Mouse (Mus musculus): ENCODE data around the gene Mxd1. TPM values are rescaled to one million over a fixed set of nuclear protein-coding genes. Genes with fewer than 3 reads are reported as not detected.

Mxd1 gene
- total RNA-seq (2012; rRNA removed), result 3.1 and 4.0 TPM in 2 replicates

DNA sequence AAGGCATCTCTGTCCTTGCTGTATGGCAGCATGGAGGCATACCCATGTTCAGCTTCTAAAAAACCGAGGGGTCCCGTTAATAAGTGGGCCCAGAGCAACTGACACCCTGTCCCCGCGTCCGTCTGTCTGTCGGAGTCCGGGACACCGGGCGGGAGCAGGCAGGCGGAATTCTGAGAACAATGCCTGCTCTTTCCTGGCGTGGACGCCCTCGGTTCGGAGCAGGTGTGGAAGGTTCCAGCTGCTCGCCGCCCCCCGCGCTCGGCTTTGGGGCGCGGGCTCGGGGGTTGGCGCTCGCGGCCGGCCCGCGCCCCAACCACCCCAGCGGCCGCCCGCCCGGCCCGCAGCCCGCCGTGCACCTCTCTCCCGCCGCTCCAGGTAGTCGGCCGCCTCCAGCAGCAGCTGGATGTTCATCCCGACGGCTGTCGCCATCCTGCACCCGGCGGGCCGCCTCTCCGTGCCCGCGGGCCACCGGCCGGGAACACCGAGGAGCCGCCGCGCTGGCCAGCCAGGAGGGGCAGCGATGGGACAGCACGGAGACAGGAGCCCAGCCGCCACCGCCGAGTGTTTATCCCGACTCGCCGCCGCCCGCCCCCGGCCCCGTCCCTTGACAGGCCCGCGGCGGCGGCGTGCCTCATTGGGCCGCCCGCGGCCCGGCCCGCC is at the start of gene Mxd1:
Gene Mxd1, minus strand, starts transcription at position 582 of the 660 bp plus-strand sequence.
- H3K4me3 ChIP-seq (ENCODE audit: insufficient read depth in 1 of 2, low read depth in 1 of 2, low read length in 2 of 2, poor library complexity in 1 of 2, severe bottlenecking in 1 of 2), result peak within 1 kb of the TSS; percentile 89 to 98
- peak within 1 kb of the TSS; percentile 79 for H3K9ac ChIP-seq (ENCODE audit: insufficient read depth, low read depth, low read length, poor library complexity, severe bottlenecking)
- no peak for DNase-seq (ENCODE audit: low read depth, low spot score)
- peaks cover 4% of the 10 kb centered on the region for H3K36me3 ChIP-seq (ENCODE audit: control insufficient read depth, insufficient read depth, low read length, poor library complexity, severe bottlenecking)
- H3K4me1 ChIP-seq (ENCODE audit: control insufficient read depth in 2 of 2, insufficient read depth in 2 of 2, low read length in 2 of 2, poor library complexity in 1 of 2), result peaks cover 0 to 4% of the 10 kb centered on the region in 2 experiments; a peak in 1 of 4 replicates
- no peaks in the 10 kb centered on the region for H3K9me3 ChIP-seq (ENCODE audit: control insufficient read depth, insufficient read depth, low read depth, low read length)
- TF ChIP-seq HCFC1 (IDR thresholded peaks at IDR 0.05; ENCODE audit: borderline replicate concordance, insufficient read depth, low read length), result no peak
- TF ChIP-seq ZNF384 (IDR thresholded peaks at IDR 0.05; ENCODE audit: low read depth, low read length), result no peak
- no peak for TF ChIP-seq CHD2 (IDR thresholded peaks at IDR 0.05; ENCODE audit: low read depth, low read length)
- TF ChIP-seq MAFK (IDR thresholded peaks at IDR 0.05; ENCODE audit: insufficient read depth, low read depth, low read length), result no peak
- TF ChIP-seq ZC3H11A (IDR thresholded peaks at IDR 0.05; ENCODE audit: borderline replicate concordance, low read depth, low read length), result no peak
- H3K27ac ChIP-seq (ENCODE audit: insufficient read depth, low read depth, low read length, poor library complexity, severe bottlenecking), result no peak within 1 kb of the TSS
- in situ Hi-C loops (cut with MboI; ENCODE audit: low sequenced_read_pairs in 2 of 2, unreplicated experiment in 2 of 2), result no loop called here

DNA sequence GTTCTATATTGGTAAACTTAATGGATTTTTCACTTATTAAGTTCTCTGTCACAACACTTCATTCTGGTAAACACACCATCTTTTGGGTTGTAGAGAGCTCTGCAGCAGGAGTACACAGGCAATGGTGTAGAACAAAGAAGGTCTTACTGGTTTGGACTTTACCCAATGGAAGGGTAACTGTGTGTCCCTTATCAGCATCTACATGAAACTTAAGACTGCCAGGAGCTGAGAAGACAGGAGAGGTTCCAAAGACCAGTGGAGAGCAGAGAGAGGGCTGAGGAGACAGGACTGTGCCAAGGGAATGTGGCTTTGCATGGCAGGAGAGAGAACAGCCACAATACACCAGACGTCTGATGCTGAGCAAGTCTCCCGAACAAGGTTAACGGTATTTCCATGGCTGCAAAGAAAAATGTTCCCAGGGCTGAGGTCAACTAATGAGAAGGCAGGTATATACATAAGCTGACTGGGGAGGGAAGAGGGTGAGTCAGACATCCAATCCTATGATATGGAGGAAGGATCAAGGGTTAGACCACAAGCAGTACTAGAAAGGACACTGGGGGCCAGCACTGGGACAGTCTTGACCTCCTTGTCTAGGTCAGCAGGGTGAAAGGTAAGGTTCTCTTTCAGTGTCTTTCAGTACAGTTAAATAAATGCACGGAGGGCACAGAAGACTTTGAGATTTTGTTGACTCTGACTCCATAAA is 39.3 kb upstream of the Mxd1 start:
- in situ Hi-C loops (cut with MboI; ENCODE audit: low sequenced_read_pairs in 2 of 2, unreplicated experiment in 2 of 2), result no loop called here
- TF ChIP-seq ZC3H11A (IDR thresholded peaks at IDR 0.05; ENCODE audit: borderline replicate concordance, low read depth, low read length) (no peak), HCFC1 (IDR thresholded peaks at IDR 0.05; ENCODE audit: borderline replicate concordance, insufficient read depth, low read length) (no peak), CHD2 (IDR thresholded peaks at IDR 0.05; ENCODE audit: low read depth, low read length) (no peak), ZNF384 (IDR thresholded peaks at IDR 0.05; ENCODE audit: low read depth, low read length) (no peak), MAFK (IDR thresholded peaks at IDR 0.05; ENCODE audit: insufficient read depth, low read depth, low read length) (no peak)
- Histone ChIP-seq H3K4me1 (ENCODE audit: control insufficient read depth in 2 of 2, insufficient read depth in 2 of 2, low read length in 2 of 2, poor library complexity in 1 of 2) (no peaks in the 10 kb centered on the region), H3K36me3 (ENCODE audit: control insufficient read depth, insufficient read depth, low read length, poor library complexity, severe bottlenecking) (peaks cover 2% of the 10 kb centered on the region; the same call in 1 of the 2 replicates), H3K4me3 (ENCODE audit: insufficient read depth in 1 of 2, low read depth in 1 of 2, low read length in 2 of 2, poor library complexity in 1 of 2, severe bottlenecking in 1 of 2) (no peak overlapping the region), H3K9ac (ENCODE audit: insufficient read depth, low read depth, low read length, poor library complexity, severe bottlenecking) (no peak overlapping the region), H3K9me3 (ENCODE audit: control insufficient read depth, insufficient read depth, low read depth, low read length) (no peaks in the 10 kb centered on the region), H3K27ac (ENCODE audit: insufficient read depth, low read depth, low read length, poor library complexity, severe bottlenecking) (no peak overlapping the region)
- DNase-seq (ENCODE audit: low read depth, low spot score), result no peak

DNA sequence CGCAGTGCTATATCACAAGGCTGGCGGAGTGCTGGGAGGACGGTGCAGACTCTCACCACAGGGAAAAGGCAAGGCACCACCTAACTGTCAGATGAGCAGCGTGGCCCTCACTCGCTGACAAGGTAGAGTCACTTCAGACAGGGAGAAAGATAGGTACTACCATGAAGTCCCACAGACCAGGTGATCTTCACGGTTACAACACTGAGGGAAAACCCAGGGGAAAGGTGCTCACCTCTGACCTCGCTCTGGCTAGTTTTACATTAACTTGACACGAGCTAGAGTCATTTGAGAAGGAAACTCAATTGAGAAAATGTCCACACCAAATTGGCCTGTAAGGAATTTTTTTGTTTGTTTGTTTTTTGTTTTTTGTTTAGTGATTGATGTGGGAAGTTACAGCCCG is 33.6 kb upstream of the Mxd1 start:
- in situ Hi-C loops (cut with MboI; ENCODE audit: low sequenced_read_pairs in 2 of 2, unreplicated experiment in 2 of 2), result no loop called here
- Histone ChIP-seq H3K4me3 (ENCODE audit: insufficient read depth in 1 of 2, low read depth in 1 of 2, low read length in 2 of 2, poor library complexity in 1 of 2, severe bottlenecking in 1 of 2) (no peak overlapping the region), H3K9me3 (ENCODE audit: control insufficient read depth, insufficient read depth, low read depth, low read length) (no peaks in the 10 kb centered on the region), H3K4me1 (ENCODE audit: control insufficient read depth in 2 of 2, insufficient read depth in 2 of 2, low read length in 2 of 2, poor library complexity in 1 of 2) (no peaks in the 10 kb centered on the region), H3K27ac (ENCODE audit: insufficient read depth, low read depth, low read length, poor library complexity, severe bottlenecking) (no peak overlapping the region), H3K9ac (ENCODE audit: insufficient read depth, low read depth, low read length, poor library complexity, severe bottlenecking) (no peak overlapping the region), H3K36me3 (ENCODE audit: control insufficient read depth, insufficient read depth, low read length, poor library complexity, severe bottlenecking) (peaks cover 10% of the 10 kb centered on the region; the same call in 1 of the 2 replicates)
- TF ChIP-seq MAFK (IDR thresholded peaks at IDR 0.05; ENCODE audit: insufficient read depth, low read depth, low read length), result no peak
- TF ChIP-seq HCFC1 (IDR thresholded peaks at IDR 0.05; ENCODE audit: borderline replicate concordance, insufficient read depth, low read length), result no peak
- TF ChIP-seq ZC3H11A (IDR thresholded peaks at IDR 0.05; ENCODE audit: borderline replicate concordance, low read depth, low read length), result no peak
- no peak for TF ChIP-seq ZNF384 (IDR thresholded peaks at IDR 0.05; ENCODE audit: low read depth, low read length)
- TF ChIP-seq CHD2 (IDR thresholded peaks at IDR 0.05; ENCODE audit: low read depth, low read length), result no peak
- no peak for DNase-seq (ENCODE audit: low read depth, low spot score)

DNA sequence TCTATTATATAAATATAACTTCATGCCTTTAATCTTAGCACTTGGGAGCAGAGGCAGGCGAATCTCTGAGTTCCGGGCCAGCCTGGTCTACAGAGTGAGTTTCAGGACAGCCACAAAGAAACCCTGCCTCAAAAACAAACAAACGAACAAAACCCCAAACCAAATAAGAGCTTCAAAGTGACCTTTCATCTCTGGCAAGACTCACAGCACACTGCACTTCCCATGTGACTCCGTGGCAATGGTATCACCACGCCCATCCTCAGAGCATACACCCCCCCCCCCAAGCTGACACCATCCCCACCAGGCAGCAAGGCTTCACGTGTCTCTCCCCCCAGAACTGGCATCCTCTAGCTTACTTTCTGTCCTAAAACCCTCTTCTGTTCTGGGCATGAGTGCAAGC is 28.9 kb upstream of the Mxd1 start:
- H3K4me1 ChIP-seq (ENCODE audit: control insufficient read depth in 2 of 2, insufficient read depth in 2 of 2, low read length in 2 of 2, poor library complexity in 1 of 2), result no peaks in the 10 kb centered on the region
- in situ Hi-C loops (cut with MboI; ENCODE audit: low sequenced_read_pairs in 2 of 2, unreplicated experiment in 2 of 2), result no loop called here
- H3K9me3 ChIP-seq (ENCODE audit: control insufficient read depth, insufficient read depth, low read depth, low read length), result no peaks in the 10 kb centered on the region
- no peak for DNase-seq (ENCODE audit: low read depth, low spot score)
- H3K4me3 ChIP-seq (ENCODE audit: insufficient read depth in 1 of 2, low read depth in 1 of 2, low read length in 2 of 2, poor library complexity in 1 of 2, severe bottlenecking in 1 of 2), result no peak overlapping the region
- no peak overlapping the region for H3K27ac ChIP-seq (ENCODE audit: insufficient read depth, low read depth, low read length, poor library complexity, severe bottlenecking)
- H3K9ac ChIP-seq (ENCODE audit: insufficient read depth, low read depth, low read length, poor library complexity, severe bottlenecking), result no peak overlapping the region
- no peak for TF ChIP-seq HCFC1 (IDR thresholded peaks at IDR 0.05; ENCODE audit: borderline replicate concordance, insufficient read depth, low read length)
- no peak for TF ChIP-seq ZC3H11A (IDR thresholded peaks at IDR 0.05; ENCODE audit: borderline replicate concordance, low read depth, low read length)
- no peak for TF ChIP-seq MAFK (IDR thresholded peaks at IDR 0.05; ENCODE audit: insufficient read depth, low read depth, low read length)
- TF ChIP-seq ZNF384 (IDR thresholded peaks at IDR 0.05; ENCODE audit: low read depth, low read length), result no peak
- TF ChIP-seq CHD2 (IDR thresholded peaks at IDR 0.05; ENCODE audit: low read depth, low read length), result no peak
- H3K36me3 ChIP-seq (ENCODE audit: control insufficient read depth, insufficient read depth, low read length, poor library complexity, severe bottlenecking), result peaks cover 11% of the 10 kb centered on the region; the same call in 1 of the 2 replicates
